Mouse (Mus musculus): Measurements from ENCODE around the gene Ptgfr.

- TF ChIP-seq CTCF (conservative IDR thresholded peaks at IDR 0.05; ENCODE audit: low read length): no peak
- no peak for TF ChIP-seq POU5F1 (IDR thresholded peaks at IDR 0.05; ENCODE audit: borderline replicate concordance, low read length)
- no peak for TF ChIP-seq NANOG (IDR thresholded peaks at IDR 0.05; ENCODE audit: borderline replicate concordance, low read length)
Measured at GRCm38 (mm10) chr3:151835831-151836230, 1.6 kb downstream of the Ptgfr start.
